Mouse (Mus musculus) liver, adult (tissue): ENCODE results near the gene Scube3.

Experiments used
- GATA4 ChIP-seq: IDR thresholded peaks from 2 replicates; pipeline ENCODE4 v1.6.1; 2014; ENCODE audit warnings: mild to moderate bottlenecking, low read length; ENCODE audit not compliant: insufficient replicate concordance

Gene Scube3

GRCm38 (mm10) chr17:28184971-28185638, 43.2 kb downstream of the Scube3 start:
- peak; percentile 70; the same call in 1 of the 2 replicates for TF ChIP-seq GATA4

GRCm38 (mm10) chr17:28188313-28188712, 46.4 kb downstream of the Scube3 start:
- TF ChIP-seq GATA4: no peak

DNA sequence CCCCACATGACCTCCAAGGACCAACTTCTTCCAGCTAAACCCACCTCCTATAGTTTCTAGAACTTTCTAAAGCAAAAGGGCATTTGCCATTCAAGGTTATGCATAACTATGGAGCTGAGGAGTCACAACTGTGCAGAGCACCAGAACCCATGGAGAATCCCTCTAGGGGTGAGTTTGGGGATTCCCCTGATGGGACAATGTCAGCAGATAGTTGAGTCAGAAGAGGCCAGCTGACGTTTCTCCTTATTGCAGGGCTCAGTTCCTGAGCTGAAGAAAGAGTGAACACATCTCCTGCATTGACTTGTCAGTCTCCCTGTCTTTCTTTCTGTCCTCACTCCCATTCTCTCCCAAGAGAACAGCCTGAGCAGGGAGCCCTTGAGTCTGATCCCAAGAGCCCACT, 50.8 kb downstream of the Scube3 start:
- no peak for TF ChIP-seq GATA4

GRCm38 (mm10) chr17:28193559-28193958, 51.6 kb downstream of the Scube3 start:
- no peak for TF ChIP-seq GATA4

- no peak for TF ChIP-seq GATA4
Measured at GRCm38 (mm10) chr17:28195033-28195432, 53.1 kb downstream of the Scube3 start.

DNA sequence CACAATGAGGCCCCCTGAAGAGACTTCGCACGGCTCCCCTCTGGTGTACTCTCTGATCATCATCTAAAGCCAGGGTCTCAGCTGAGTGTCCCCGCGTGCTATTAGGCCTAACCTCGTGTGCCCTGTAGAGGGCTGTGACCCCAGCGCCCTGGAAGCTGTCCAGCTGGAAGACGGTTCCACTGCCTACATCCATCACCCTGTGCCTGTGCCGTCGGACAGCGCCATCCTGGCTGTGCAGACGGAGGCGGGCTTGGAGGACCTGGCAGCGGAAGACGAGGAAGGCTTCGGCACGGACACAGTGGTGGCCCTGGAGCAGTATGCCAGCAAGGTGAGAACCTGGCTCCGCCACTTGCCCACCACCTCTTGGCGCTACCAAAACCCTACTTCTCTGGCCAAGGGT, 55.7 kb downstream of the Scube3 start:
- TF ChIP-seq GATA4: no peak

DNA sequence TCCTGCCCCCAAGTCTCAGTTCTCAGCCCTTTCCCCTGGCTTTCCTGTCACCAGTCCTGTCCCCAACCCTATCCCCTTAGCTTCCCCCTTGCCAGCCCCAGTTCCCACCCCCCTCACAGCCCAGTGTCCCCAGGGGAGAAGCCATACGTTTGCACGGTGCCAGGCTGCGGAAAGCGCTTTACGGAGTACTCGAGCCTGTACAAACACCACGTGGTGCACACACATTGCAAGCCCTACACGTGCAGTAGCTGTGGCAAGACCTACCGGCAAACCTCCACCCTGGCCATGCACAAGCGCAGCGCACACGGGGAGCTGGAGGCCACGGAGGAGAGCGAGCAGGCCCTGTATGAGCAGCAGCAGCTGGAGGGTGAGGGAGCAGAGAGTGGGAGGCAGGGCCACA, 60.0 kb downstream of the Scube3 start:
- no peak for TF ChIP-seq GATA4

GRCm38 (mm10) chr17:28204052-28204720, 62.2 kb downstream of the Scube3 start:
- TF ChIP-seq GATA4: no peak

DNA sequence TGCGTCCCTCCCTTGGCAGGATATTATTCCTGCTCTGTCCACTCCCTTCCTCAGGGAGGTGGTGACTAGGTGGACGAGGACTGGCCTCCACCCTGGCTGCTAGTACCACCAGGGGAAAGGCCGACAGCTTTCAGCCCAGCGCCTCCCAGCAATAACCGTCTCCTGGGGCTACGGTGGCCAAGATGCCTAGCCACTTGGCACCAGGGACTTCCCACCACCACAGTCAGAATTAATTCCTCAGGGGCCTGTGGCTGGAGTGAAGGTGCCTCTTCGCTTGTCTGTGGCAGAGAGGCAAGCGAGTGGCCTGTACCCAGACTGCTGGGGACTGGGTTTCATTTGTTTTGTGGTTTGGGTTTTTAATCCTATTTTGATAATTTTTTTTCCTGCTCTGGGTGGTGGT, 63.5 kb downstream of the Scube3 start:
- no peak for TF ChIP-seq GATA4

GRCm38 (mm10) chr17:28207092-28207491, 65.2 kb downstream of the Scube3 start:
- no peak for TF ChIP-seq GATA4

DNA sequence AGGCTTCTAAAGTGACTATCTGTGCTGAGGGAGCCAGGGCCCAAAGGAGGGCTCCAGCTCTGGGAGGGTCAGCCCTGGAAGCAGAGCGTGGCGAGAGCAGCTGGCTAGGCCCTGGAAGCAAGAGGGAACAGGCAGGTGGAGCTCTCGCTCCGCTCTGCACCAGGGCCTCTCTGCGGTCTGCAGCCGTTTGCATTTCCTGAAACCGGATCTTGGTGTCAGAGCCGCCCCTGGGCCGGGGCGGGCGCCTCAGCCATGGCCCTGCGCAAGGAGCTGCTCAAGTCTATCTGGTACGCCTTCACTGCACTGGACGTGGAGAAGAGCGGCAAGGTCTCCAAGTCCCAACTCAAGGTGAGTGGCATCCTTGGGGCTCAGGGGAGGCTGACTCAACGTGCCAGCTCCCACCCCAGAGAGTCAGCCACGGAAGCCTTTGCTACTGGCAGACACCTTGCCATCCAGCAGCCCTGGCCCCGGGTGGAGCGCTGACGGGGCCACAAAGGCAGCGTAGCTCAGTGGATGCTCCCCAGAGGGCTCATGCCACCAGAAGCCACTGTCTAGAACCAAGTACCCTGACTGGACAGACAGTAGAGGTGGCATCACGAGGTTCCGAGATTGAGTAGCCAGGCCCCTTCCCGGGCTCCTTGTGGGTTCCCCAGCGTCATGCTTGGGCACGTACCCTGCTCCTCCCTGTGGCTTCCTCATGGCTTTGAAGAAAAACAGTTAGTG, 65.8 kb downstream of the Scube3 start, which contains the start of gene Def6:
TSS of gene Def6 (plus strand) at position 188 of the 723 bp plus-strand sequence.
- TF ChIP-seq GATA4: no peak

GRCm38 (mm10) chr17:28208314-28208612, 66.3 kb downstream of the Scube3 start:
- no peak for TF ChIP-seq GATA4

DNA sequence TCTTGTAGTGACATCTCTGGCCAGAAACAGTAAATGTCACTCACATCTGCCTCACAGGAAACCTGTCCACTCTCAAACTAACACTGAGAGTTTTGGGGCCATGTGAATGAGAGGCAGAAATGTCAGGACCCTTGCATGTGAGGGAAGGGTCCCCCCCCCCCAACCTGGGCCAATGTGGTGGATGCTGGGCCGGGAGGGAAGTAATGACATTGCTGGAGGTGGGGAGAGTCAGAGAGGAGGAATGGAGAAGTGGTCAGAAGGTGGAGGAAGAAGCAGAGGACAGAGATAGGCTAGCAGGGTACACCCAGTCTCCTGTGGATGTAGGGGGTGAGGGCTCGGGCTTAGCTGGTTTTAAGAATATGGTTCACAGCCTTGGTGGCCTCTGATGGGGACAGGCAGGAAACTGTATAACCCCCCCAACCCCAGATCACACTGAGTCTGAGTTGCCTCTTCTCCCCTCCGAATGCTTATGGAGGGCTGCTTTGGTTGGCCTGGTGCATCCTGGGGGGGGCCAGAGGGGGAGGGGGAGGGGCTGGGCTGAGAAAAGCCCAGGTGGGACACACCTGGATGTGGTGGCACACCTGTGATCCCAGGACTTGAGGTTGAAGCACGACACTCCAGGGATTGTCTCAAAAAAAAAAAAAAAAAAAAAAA, 67.6 kb downstream of the Scube3 start:
- TF ChIP-seq GATA4: no peak

GRCm38 (mm10) chr17:28211921-28212341, 70.0 kb downstream of the Scube3 start:
- no peak for TF ChIP-seq GATA4

DNA sequence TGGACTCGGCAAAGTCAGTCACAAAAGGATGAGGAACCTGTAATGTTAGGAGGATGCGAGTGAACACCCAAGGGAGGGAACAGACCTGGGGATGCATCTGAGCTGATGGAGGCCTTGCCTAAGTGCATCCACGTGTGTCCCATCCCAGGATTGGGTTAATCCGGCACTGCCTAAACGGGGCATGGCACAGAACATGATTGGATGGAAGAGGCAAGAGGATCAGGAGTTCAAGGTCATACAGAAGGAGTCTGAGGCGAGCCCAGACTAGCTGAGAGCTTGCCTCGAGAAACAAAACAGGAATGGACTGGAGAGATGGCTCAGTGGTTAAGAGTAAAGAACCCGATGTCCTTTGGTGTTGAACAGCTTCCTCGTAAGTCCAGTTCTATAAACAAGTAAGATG, 70.5 kb downstream of the Scube3 start:
- TF ChIP-seq GATA4: no peak

DNA sequence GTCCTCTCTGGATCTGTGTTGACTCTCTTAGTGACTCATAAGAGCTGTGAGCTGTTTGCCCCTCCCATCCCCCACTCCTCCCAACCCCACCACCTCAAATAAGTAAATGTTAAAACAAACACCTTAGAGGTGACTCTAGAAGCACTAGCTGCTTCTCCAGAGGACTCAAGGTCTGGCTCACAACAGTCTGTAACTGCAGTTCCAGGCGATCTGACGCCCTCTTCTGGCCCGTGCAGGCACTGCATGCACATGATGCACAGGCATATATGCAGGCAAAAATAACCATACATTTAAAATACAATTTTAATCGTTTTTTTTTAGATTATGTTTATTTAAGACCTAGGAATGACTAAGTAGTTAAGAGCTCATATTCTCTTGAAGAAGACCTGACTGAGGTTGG, 71.3 kb downstream of the Scube3 start:
- no peak for TF ChIP-seq GATA4
